Mouse (Mus musculus): ENCODE measurements around the gene Krtap1-4.

DNA sequence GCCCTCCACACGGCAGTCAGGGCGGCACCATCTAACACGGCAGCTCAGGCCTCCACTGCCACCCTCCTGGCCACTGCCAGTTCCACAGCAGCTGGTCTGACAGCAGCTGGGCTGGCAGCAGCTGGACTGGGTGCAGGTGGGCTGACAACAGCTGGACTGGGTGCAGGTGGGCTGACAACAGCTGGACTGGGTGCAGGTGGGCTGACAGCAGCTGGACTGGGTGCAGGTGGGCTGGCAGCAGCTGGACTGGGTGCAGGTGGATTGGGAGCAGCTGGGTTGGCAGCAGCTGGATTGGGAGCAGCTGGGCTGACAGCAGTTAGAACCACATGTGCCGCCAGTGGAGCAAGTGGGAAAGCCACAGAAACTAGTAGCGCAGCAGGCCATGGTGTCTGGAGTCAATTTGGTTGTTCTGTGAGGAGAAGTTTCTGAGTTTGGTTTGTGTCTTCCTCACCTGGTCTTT lies at the start of gene Krtap1-4:
- TF ChIP-seq CTCF (IDR thresholded peaks at IDR 0.05; ENCODE audit: extremely low read depth, insufficient read length, insufficient replicate concordance, low read depth, low read length), result no peak
- TF ChIP-seq POLR2A (IDR thresholded peaks at IDR 0.05; ENCODE audit: low read depth, low read length), result no peak

Data from small intestine, adult 2 months (tissue).